Mouse (Mus musculus) stomach, embryonic 14.5 days (tissue): ENCODE measurements at regions not wholly inside any gene's neighbourhood (a gene's known extent, or its start where the extent isn't known, plus 50 kb on each side); places are given as distances from the start of the nearest gene placed in this dataset.
A peak's percentile ranks its signal among the peaks of the same experiment; 100 is the strongest.

Experiments
- ATAC-seq: fragments of 200-750 bp; cut with Nextera tagmentation; 2 replicates; pipeline ENCODE4 v1.8.0; 2017; ENCODE audit warnings: low read depth, moderate TSS enrichment; ENCODE audit not compliant: insufficient number of reproducible peaks, insufficient read depth, low FRiP score
- H3K27ac ChIP-seq: fragments of 300-500 bp; sonication (generic); 2 replicates; pipeline ENCODE4 v1.5.1; 2014; ENCODE audit warnings: mild to moderate bottlenecking, low read length, moderate library complexity, mixed read lengths
- H3K27me3 ChIP-seq: fragments of 300-500 bp; sonication (generic); 2 replicates; pipeline ENCODE4 v1.6.1; 2014; ENCODE audit warnings: low read length, control low read depth, mixed read lengths; ENCODE audit not compliant: control insufficient read depth, insufficient read depth
- H3K36me3 ChIP-seq: fragments of 300-500 bp; sonication (generic); 2 replicates; pipeline ENCODE4 v1.6.1; 2014; ENCODE audit warnings: mild to moderate bottlenecking, control low read depth, low read length, moderate library complexity, mixed read lengths; ENCODE audit not compliant: control insufficient read depth, insufficient read depth
- H3K4me1 ChIP-seq: fragments of 300-500 bp; sonication (generic); 2 replicates; pipeline ENCODE4 v1.6.1; 2014; ENCODE audit warnings: low read length, control low read depth, mixed read lengths; ENCODE audit not compliant: control insufficient read depth, insufficient read depth
- H3K4me2 ChIP-seq: fragments of 300-500 bp; sonication (generic); replicated peaks from 2 replicates; pipeline ENCODE4 v1.6.1; 2014; ENCODE audit warnings: low read depth, low read length, control low read depth
- H3K4me3 ChIP-seq: fragments of 300-500 bp; sonication (generic); 2 replicates; pipeline ENCODE4 v1.5.1; 2014; ENCODE audit warnings: low read depth, low read length, control low read depth
- H3K9ac ChIP-seq: fragments of 300-500 bp; sonication (generic); replicated peaks from 2 replicates; pipeline ENCODE4 v1.6.1; 2014; ENCODE audit warnings: low read depth, mild to moderate bottlenecking, control low read depth, low read length, moderate library complexity, mixed read lengths
- H3K9me3 ChIP-seq: fragments of 300-500 bp; sonication (generic); 2 replicates; pipeline ENCODE4 v1.6.1; 2016; ENCODE audit warnings: low read depth, low read length, control low read depth; ENCODE audit not compliant: control insufficient read depth
- WGBS: fragments of 180-500 bp; shearing (Covaris S2); extraction: QIAGEN DNeasy Blood & Tissue Kit; methylation state at CpG from one replicate; pipeline ENCODE4 v1.1.7; 2014; 5-methylcytosine and 5-hydroxymethylcytosine counted together

DNA sequence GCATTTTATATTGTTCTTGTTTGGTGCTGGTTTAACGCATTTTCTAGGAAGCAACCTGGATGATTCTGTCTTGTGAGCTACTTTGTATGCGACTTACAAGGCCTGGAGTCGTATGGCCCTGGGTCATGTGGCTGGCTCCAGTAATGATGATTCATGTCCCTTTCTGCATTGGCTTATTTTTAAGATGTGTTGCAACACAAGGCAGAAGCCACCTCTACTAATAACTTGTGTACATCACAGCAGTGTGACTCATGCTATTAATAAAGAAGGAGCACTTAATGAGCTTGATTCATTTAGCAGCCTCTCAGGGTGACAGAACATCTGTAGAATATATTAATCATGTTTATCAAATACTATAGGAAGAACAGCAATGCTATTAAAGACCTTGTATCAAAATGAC is 84.0 kb downstream of the Slc5a7 start:
- H3K9me3 ChIP-seq: no peaks in the 10 kb centered on the region
- H3K36me3 ChIP-seq: no peaks in the 10 kb centered on the region
- no peak for ATAC-seq
- no peaks in the 10 kb centered on the region for H3K4me1 ChIP-seq
- H3K4me3 ChIP-seq: no peak overlapping the region
- WGBS: 73% methylated on average over 3 of the region's 3 CpGs
- H3K27ac ChIP-seq: no peak overlapping the region
- no peaks in the 10 kb centered on the region for H3K27me3 ChIP-seq
- no peak overlapping the region for H3K9ac ChIP-seq
- no peak overlapping the region for H3K4me2 ChIP-seq

DNA sequence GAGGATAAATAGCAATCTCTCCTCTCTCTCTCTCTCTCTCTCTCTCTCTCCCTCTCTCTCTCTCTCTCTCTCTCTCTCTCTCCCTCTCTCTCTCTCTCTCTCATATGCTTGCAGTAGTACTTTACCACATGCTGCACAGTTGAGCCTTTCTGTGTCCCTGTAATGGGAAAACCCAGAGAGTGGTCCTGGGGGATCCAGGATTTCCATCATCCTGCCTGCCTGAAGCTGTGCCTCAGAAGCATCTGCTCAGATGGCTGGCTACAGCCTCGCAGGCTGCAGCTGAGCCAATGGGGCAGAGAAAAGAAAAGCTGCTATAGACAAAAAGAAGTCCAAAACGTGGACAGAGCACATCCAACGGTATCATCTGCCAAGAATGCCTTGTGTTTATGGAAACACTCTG is 97.1 kb downstream of the Slc5a7 start:
- Histone ChIP-seq H3K4me1 (no peaks in the 10 kb centered on the region), H3K9ac (no peak overlapping the region), H3K4me2 (no peak overlapping the region), H3K9me3 (no peaks in the 10 kb centered on the region), H3K27me3 (no peaks in the 10 kb centered on the region), H3K27ac (no peak overlapping the region), H3K4me3 (no peak overlapping the region), H3K36me3 (no peaks in the 10 kb centered on the region)
- no peak for ATAC-seq
- WGBS: 56% methylated on average over 3 of the region's 3 CpGs

DNA sequence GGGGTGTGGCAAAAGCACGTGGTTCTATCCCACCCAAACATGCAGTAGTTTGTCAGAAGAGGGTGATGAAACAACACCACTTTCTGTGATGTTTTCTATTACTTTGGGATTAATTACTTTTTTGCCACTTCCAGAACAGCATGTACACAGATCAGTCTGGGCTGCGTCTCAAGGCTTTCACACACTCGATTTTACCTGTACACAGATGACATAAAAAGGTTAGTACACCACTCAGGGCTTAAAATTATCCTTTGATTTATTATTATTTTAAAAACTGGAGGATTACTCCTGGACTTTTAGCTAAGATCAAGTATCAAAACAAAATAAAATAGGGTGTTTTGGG is 106.6 kb downstream of the Slc5a7 start:
- H3K4me1 ChIP-seq: no peaks in the 10 kb centered on the region
- 40% methylated on average over 3 of the region's 3 CpGs for WGBS
- no peak overlapping the region for H3K27ac ChIP-seq
- no peak overlapping the region for H3K9ac ChIP-seq
- no peak overlapping the region for H3K4me3 ChIP-seq
- no peaks in the 10 kb centered on the region for H3K27me3 ChIP-seq
- no peaks in the 10 kb centered on the region for H3K36me3 ChIP-seq
- no peak overlapping the region for H3K4me2 ChIP-seq
- no peaks in the 10 kb centered on the region for H3K9me3 ChIP-seq
- no peak for ATAC-seq

DNA sequence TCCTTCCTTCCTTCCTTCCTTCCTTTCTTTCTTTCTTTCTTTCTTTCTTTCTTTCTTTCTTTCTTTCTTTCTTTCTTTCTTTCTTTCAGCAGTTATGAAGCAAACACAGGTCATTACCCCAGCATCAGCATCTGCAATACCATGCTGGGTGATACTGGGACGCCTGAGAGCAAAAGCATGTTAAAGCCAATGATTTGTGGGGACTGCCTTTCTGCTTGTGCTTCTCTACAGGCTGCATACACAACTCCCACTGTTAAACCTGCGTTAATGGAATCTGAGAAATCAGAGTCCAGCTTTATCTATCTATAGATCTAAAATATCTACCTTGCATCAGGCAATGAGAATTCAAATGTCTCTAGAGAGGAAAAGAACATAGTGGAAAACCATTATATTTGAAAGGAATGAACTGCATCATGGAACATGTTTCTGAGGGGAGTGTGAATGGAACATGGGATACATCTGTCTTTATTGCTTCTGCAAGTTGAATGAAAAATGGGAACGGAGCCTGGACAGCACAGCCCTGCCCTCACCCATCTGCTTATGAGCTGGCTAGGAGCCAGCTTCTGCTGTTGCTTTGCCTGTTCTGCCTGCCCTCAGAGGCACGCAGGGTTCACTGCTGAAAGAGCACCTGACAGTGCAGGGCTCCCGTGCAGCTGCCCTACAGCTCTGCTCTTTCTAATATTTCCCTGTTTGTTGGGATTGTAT is 107.2 kb downstream of the Slc5a7 start:
- Histone ChIP-seq H3K4me2 (0 out of 2 replicates have a peak overlapping the region, but pooled peaks have one; percentile 2), H3K27ac (no peak overlapping the region), H3K9ac (no peak overlapping the region), H3K27me3 (no peaks in the 10 kb centered on the region), H3K4me3 (no peak overlapping the region), H3K4me1 (no peaks in the 10 kb centered on the region), H3K9me3 (no peaks in the 10 kb centered on the region), H3K36me3 (no peaks in the 10 kb centered on the region)
- 27% methylated on average over 5 of the region's 5 CpGs for WGBS
- peak; percentile 65; the same call in 1 of the 2 replicates for ATAC-seq

DNA sequence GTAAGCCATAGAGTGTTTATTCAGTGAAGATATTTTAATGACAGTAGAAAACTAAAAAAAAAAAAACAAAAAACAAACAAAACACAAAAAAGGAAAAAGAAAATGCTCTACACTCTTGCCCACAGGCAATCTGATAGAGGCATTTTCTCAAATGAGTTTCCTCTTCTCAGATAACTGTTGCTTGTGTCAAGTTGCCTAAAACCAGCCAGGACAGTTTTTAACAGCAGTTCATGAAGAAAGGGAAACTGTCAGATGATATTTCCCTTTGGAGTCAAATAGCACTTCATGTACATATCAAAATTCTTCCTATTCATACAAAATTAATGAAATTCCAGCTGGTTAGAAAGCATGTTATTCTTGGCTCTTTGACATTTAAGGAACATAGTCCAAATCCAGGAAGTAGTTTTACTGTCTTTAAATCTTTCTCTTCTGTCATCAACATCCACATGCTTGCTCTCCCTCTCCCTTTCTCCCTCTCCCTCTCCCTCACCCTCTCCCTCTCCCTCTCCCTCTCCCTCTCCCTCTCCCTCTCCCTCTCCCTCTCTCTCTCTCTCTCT is 109.8 kb downstream of the Slc5a7 start:
- no peak overlapping the region for H3K9ac ChIP-seq
- ATAC-seq: no peak
- H3K4me2 ChIP-seq: no peak overlapping the region

DNA sequence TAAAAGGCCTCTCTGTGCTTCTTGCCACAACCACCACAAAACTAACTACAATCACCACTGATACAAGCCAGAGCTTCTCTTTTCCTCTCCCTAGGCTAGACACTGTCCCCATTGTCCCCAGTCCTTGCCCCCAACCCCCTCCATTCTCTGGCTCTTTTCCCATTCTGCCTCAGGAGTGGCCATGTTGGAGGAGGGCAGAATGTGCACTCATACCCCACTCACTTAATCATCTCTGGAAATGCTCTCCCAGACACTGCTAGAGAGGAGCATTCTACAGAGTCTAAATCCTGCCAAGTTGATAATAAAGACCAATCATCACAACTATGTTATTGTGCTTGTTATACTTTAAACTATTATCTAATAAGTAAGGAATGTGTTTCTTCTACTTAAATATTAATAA is 116.8 kb downstream of the Slc5a7 start:
- Histone ChIP-seq H3K9me3 (no peaks in the 10 kb centered on the region), H3K36me3 (no peaks in the 10 kb centered on the region), H3K27me3 (no peaks in the 10 kb centered on the region), H3K9ac (no peak overlapping the region), H3K4me3 (no peak overlapping the region), H3K4me1 (no peaks in the 10 kb centered on the region), H3K27ac (no peak overlapping the region), H3K4me2 (no peak overlapping the region)
- ATAC-seq: peak; percentile 49; the same call in 1 of the 2 replicates

More for the DNA sequence above, 109.8 kb downstream of the Slc5a7 start:
- H3K27me3 ChIP-seq: no peaks in the 10 kb centered on the region
- H3K4me3 ChIP-seq: no peak overlapping the region
- no peaks in the 10 kb centered on the region for H3K36me3 ChIP-seq
- H3K27ac ChIP-seq: no peak overlapping the region
- no peaks in the 10 kb centered on the region for H3K4me1 ChIP-seq
- no peaks in the 10 kb centered on the region for H3K9me3 ChIP-seq

DNA sequence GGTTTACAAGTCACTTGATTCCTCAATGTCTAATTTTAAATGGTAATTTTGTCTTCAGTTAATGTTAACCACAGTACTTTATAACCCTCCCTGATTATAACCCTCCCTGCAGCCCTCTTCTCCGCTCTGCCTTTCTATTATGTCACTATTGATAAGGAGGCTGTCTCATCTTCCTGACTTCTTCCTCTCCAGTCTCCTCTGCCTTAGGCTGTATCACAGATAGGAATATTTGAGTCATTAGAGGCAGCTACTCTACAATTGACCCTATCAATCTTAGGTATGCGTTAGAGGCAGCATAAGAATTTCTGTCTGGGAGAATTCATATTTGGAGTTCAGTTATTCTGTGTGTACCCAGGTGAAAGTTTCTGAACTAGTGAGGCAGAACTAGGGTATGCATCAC is 118.3 kb downstream of the Slc5a7 start:
- Histone ChIP-seq H3K27ac (no peak overlapping the region), H3K27me3 (no peaks in the 10 kb centered on the region), H3K4me2 (no peak overlapping the region), H3K9me3 (no peaks in the 10 kb centered on the region), H3K4me1 (no peaks in the 10 kb centered on the region), H3K9ac (no peak overlapping the region), H3K36me3 (no peaks in the 10 kb centered on the region), H3K4me3 (no peak overlapping the region)
- WGBS: 69% methylated on average over 2 of the region's 2 CpGs
- no peak for ATAC-seq

DNA sequence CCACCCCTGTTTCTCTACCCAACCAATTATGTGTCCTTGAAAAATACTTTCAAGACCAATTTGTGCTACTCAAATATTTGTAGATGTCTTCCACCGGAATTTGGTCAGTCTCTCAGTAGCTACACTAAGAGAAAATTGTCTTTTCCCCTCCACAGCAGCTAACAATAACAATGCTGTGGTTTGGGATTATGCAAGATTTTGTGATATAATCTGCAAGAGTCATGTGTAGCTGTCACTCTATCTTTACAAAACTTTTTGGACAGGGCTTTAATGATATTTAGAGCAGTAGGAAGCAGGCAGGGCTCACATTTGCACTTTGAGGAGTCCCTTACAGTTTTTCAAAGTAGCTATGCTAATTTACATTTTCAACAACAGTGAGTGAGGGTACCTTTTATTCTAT is 128.1 kb downstream of the Slc5a7 start:
- H3K36me3 ChIP-seq: no peaks in the 10 kb centered on the region
- no peak overlapping the region for H3K27ac ChIP-seq
- no peak overlapping the region for H3K4me3 ChIP-seq
- no peak overlapping the region for H3K9ac ChIP-seq
- no peaks in the 10 kb centered on the region for H3K9me3 ChIP-seq
- ATAC-seq: no peak
- H3K27me3 ChIP-seq: no peaks in the 10 kb centered on the region
- H3K4me1 ChIP-seq: no peaks in the 10 kb centered on the region
- H3K4me2 ChIP-seq: no peak overlapping the region
- WGBS: 61% methylated on average over 1 of the region's 1 CpGs

DNA sequence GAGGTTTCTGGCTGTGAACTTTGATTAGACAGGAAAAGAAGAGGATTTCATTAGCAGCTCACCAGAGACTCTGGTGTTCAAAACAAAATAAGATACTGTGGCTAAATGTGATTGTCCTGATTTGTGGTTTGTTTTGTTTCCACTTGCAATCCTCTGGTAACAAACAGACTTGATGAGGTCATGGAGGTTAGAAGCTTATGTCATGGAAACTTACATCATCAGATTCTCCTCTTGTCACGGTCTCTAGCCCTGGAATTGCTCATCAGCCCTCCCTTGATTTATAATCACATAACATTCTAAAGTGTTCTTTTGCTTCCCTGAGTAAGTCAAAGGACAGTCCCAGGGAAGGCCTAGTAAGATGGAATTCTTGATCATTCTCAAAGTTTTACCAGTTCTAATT is 130.8 kb downstream of the Slc5a7 start:
- Histone ChIP-seq H3K4me2 (no peak overlapping the region), H3K27me3 (no peaks in the 10 kb centered on the region), H3K9ac (no peak overlapping the region), H3K4me1 (no peaks in the 10 kb centered on the region), H3K36me3 (no peaks in the 10 kb centered on the region), H3K9me3 (no peaks in the 10 kb centered on the region), H3K4me3 (no peak overlapping the region), H3K27ac (no peak overlapping the region)
- no peak for ATAC-seq
- WGBS: 44% methylated on average over 1 of the region's 1 CpGs
